Mouse (Mus musculus) hindbrain, postnatal 0 days (tissue): ENCODE measurements around the gene Krt83. TPM values are rescaled to one million over a fixed set of nuclear protein-coding genes. Genes with fewer than 3 reads are reported as not detected.

Experiments used
- ATAC-seq: fragments of 200-750 bp; cut with Nextera tagmentation; 2 replicates; pipeline ENCODE4 v1.8.0; 2017; ENCODE audit warnings: mild to moderate bottlenecking, moderate TSS enrichment, moderate library complexity
- DNase-seq: peaks from one replicate; pipeline ENCODE4 v3.0.0-alpha.2; 2015; ENCODE audit warnings: low spot score
- H3K27ac ChIP-seq: fragments of 300-500 bp; sonication (generic); 2 replicates; pipeline ENCODE4 v1.5.1; 2014; ENCODE audit warnings: mild to moderate bottlenecking
- H3K27me3 ChIP-seq: fragments of 300-500 bp; sonication (generic); 2 replicates; pipeline ENCODE4 v1.6.1; 2014; ENCODE audit warnings: low read length, mixed read lengths; ENCODE audit not compliant: insufficient read depth
- H3K36me3 ChIP-seq: fragments of 300-500 bp; sonication (generic); 2 replicates; pipeline ENCODE4 v1.6.1; 2014; ENCODE audit warnings: low read length, mixed read lengths; ENCODE audit not compliant: insufficient read depth
- H3K4me1 ChIP-seq: fragments of 300-500 bp; sonication (generic); 2 replicates; pipeline ENCODE4 v1.6.1; 2014; ENCODE audit warnings: antibody characterized with exemption, low read length, mixed read lengths; ENCODE audit not compliant: insufficient read depth
- H3K4me2 ChIP-seq: fragments of 300-500 bp; sonication (generic); 2 replicates; pipeline ENCODE4 v1.6.1; 2014; ENCODE audit warnings: low read depth, mild to moderate bottlenecking, low read length, moderate library complexity, mixed read lengths
- H3K4me3 ChIP-seq: fragments of 300-500 bp; sonication (generic); 2 replicates; pipeline ENCODE4 v1.5.1; 2014; ENCODE audit warnings: low read length
- H3K9ac ChIP-seq: fragments of 300-500 bp; sonication (generic); replicated peaks from 2 replicates; pipeline ENCODE4 v1.6.1; 2014; ENCODE audit warnings: mild to moderate bottlenecking, low read length, moderate library complexity, mixed read lengths
- H3K9me3 ChIP-seq: fragments of 300-500 bp; sonication (generic); 2 replicates; pipeline ENCODE4 v1.6.1; 2016; ENCODE audit warnings: low read length, mixed read lengths
- CTCF ChIP-seq: IDR thresholded peaks from 2 replicates; pipeline ENCODE4 v1.5.1; 2016; ENCODE audit warnings: antibody characterized with exemption, control low read depth, low read depth
- WGBS: fragments of 180-500 bp; shearing (Covaris S2); extraction: QIAGEN DNeasy Blood & Tissue Kit; methylation state at CpG from one replicate; pipeline ENCODE4 v1.1.7; 2014; 5-methylcytosine and 5-hydroxymethylcytosine counted together
- polyA plus RNA-seq: library from polyadenylated mRNA; unstranded; fragments of >200 nt; fragmentation: Nextera tagmentation; extraction: Ambion mirVana; gene quantifications from 2 replicates; pipeline ENCODE4 v1.2.1, GENCODE M21; 2015
- total RNA-seq: library from RNA; depleted of rRNA; stranded (reverse); fragments of >200 nt; gene quantifications from 2 replicates; pipeline ENCODE4 v1.2.3, GENCODE M21; 2014

Gene Krt83
- total and polyA plus RNA-seq, 2 experiments from 2014 or later = not detected

DNA sequence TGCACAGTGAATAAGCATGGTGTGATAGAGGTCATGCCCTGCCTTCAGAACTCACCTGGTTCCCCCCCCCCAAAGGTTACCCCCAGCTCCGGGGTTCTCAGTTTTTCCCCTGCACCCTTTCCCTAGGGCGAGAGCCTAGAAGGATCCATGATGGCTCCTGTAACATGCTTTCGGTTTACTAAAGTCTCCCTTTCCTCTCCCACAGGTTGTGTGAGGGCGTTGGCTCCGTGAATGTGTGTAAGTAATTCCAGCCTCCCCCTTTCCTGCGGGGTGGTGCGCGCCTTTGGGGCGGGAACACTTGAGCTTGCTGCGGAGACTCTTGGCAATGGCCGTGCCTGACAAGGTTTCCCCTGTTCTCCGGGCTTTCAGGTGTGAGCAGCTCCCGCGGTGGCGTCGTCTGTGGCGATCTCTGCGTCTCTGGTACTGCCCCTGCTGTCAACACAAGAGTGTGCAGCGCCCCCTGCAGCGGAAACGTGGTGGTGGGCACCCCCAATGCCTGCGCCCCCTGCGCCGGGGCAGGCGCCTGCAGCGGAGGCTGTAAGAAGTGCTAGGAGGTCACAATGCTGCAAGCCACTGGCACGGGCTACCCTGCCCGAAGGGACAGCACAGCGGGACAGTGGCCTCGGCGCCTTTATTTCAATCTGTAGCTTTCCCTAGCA is 12.2 kb downstream of the Krt83 start:
- Histone ChIP-seq H3K27me3 (no peaks in the 10 kb centered on the region; the same call in 1 of the 2 replicates), H3K9me3 (no peaks in the 10 kb centered on the region), H3K36me3 (no peaks in the 10 kb centered on the region), H3K4me1 (peaks cover 6% of the 10 kb centered on the region), H3K27ac (no peak overlapping the region), H3K4me3 (peak overlapping the region; percentile 19), H3K4me2 (peak overlapping the region; percentile 53), H3K9ac (peak overlapping the region; percentile 41; the same call in 1 of the 2 replicates)
- peak; percentile 58; the same call in 1 of the 2 replicates for ATAC-seq
- 8% methylated on average over 31 of the region's 31 CpGs for WGBS
- peak; percentile 67 for TF ChIP-seq CTCF
- peak; percentile 55 for DNase-seq

GRCm38 (mm10) chr15:101472952-101473528 is 18.3 kb downstream of the Krt83 start, which contains the start of gene Krt86:
TSS of gene Krt86 (plus strand) at chr15:101473478.
- Histone ChIP-seq H3K4me1 (no peaks in the 10 kb centered on the region), H3K4me2 (no peak within 1 kb of the TSS), H3K27me3 (no peaks in the 10 kb centered on the region; the same call in 1 of the 2 replicates), H3K27ac (no peak within 1 kb of the TSS), H3K4me3 (no peak within 1 kb of the TSS), H3K9me3 (no peaks in the 10 kb centered on the region), H3K9ac (no peak within 1 kb of the TSS), H3K36me3 (no peaks in the 10 kb centered on the region)
- WGBS = 39% methylated on average over 10 of the region's 10 CpGs
- ATAC-seq = no peak
- TF ChIP-seq CTCF = no peak
- DNase-seq = no peak

DNA sequence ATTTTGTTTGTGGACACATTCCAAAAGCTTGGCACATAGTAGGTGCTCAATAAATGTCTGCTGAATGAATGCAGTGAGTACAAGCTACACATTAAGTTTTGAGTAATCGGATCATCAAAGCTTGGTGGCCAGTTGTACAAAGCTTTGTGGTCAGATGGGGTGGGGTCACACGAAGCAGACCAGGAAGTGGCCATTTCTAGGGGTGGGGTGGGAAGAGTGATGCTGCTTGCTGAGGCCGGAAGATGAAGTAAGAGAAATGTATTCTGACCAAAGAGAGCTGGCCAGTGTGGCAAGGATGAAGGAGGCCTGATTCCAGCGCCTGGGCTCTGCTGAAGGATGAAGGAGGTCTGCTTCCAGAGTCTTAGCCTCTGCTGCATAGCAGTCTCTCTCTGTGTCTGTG is 22.2 kb downstream of the Krt83 start:
- no peak for DNase-seq
- Histone ChIP-seq H3K4me2 (no peak overlapping the region), H3K4me3 (no peak overlapping the region), H3K9ac (no peak overlapping the region), H3K27me3 (no peaks in the 10 kb centered on the region), H3K27ac (no peak overlapping the region), H3K4me1 (no peaks in the 10 kb centered on the region), H3K36me3 (no peaks in the 10 kb centered on the region), H3K9me3 (no peaks in the 10 kb centered on the region)
- no peak for ATAC-seq
- no peak for TF ChIP-seq CTCF
- 86% methylated on average over 4 of the region's 4 CpGs for WGBS

GRCm38 (mm10) chr15:101463651-101464050 is 27.7 kb downstream of the Krt83 start, which contains the start of gene Krt81:
TSS of gene Krt81 (minus strand) at chr15:101463751.
- no peak for ATAC-seq
- H3K4me3 ChIP-seq = no peak within 1 kb of the TSS
- no peak within 1 kb of the TSS for H3K9ac ChIP-seq
- H3K9me3 ChIP-seq = no peaks in the 10 kb centered on the region
- no peak for TF ChIP-seq CTCF
- WGBS = 88% methylated on average over 13 of the region's 13 CpGs
- H3K36me3 ChIP-seq = no peaks in the 10 kb centered on the region
- no peaks in the 10 kb centered on the region for H3K27me3 ChIP-seq
- H3K4me2 ChIP-seq = no peak within 1 kb of the TSS
- H3K4me1 ChIP-seq = no peaks in the 10 kb centered on the region
- no peak for DNase-seq
- H3K27ac ChIP-seq = no peak within 1 kb of the TSS

DNA sequence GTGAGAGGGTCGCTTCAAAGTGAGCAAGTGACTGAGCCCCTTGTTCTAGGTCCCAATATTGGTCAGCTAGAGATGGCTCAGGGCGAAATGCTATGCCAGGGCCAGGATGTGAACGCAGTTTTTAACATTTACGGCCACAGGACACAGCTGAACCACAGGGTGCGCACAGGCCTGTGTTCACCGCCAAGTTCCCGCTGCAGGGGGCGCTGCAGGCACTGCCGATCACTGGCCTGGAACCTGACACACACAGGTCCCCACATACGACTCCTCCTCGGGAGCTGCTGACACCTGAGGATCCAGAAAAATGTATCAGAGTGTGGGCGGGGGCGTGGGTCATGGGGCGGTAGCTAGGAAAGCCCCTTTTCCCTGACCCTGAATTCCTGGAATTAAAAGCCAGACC is 32.0 kb downstream of the Krt83 start:
- H3K4me3 ChIP-seq = no peak overlapping the region
- no peak overlapping the region for H3K4me2 ChIP-seq
- 83% methylated on average over 14 of the region's 14 CpGs for WGBS
- H3K9me3 ChIP-seq = no peaks in the 10 kb centered on the region
- H3K4me1 ChIP-seq = peaks cover 4% of the 10 kb centered on the region; the same call in 1 of the 2 replicates
- H3K27me3 ChIP-seq = no peaks in the 10 kb centered on the region
- ATAC-seq (no peak), DNase-seq (no peak)
- no peak overlapping the region for H3K9ac ChIP-seq
- peak; percentile 46 for TF ChIP-seq CTCF
- no peak overlapping the region for H3K27ac ChIP-seq
- no peaks in the 10 kb centered on the region for H3K36me3 ChIP-seq

GRCm38 (mm10) chr15:101458361-101458930 is 32.9 kb downstream of the Krt83 start:
- TF ChIP-seq CTCF = no peak; the same call in 1 of the 2 replicates
- no peak for ATAC-seq
- H3K4me2 ChIP-seq = no peak overlapping the region
- peak; percentile 32 for DNase-seq
- WGBS = 28% methylated on average over 16 of the region's 16 CpGs
- H3K27ac ChIP-seq = 0 out of 2 replicates have a peak overlapping the region, but pooled peaks have one; percentile 26
- no peak overlapping the region for H3K4me3 ChIP-seq
- no peaks in the 10 kb centered on the region for H3K36me3 ChIP-seq
- no peaks in the 10 kb centered on the region for H3K27me3 ChIP-seq
- no peaks in the 10 kb centered on the region for H3K9me3 ChIP-seq
- peaks cover 4% of the 10 kb centered on the region; the same call in 1 of the 2 replicates for H3K4me1 ChIP-seq
- H3K9ac ChIP-seq = no peak overlapping the region
